In the genomic region with DNA sequence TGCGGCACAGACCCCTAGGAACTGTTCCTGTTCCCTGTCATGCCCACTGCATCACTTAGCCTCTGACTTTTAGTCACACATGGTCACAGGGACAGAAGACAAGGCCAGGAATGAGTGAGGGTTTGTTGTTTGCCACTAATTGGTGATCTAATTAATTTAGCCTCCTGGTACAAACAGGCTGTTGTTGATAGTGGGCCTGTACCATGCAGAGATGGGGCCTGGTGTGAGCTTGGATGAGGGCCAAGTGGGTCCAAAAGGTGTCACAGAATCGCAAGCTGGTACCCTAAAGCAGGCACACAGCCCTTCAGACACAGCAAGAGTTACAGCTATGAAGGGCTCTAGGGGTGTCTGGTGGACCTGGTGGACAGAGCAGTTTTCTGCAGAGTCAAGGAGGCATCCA, we compare ENCODE assay signal across 23 mouse cellular contexts.
DNase-seq lines count a peak whose midpoint lies in the region; ATAC-seq lines count a peak whose summit lies in the region.
"Had no signal": no experiment of that assay in that cellular context is flagged by ENCODE, and none has a peak within 500 bp of the region (broad histone marks: within the 10 kb centered on the region; RNA-seq: fewer than 3 reads in every experiment).

No protein-coding gene starts in this region.

- 93% methylated on average over 2 of the region's 2 CpGs for WGBS in midbrain, embryonic 11.5 days
- WGBS in midbrain, embryonic 16.5 days = 87% methylated on average over 2 of the region's 2 CpGs

- H3K4me1 ChIP-seq in midbrain, embryonic 11.5 days (ENCODE audit: control insufficient read depth, insufficient read depth, low read length) = peaks cover 8% of the 10 kb centered on the region; the same call in 1 of the 2 replicates
- H3K4me1 ChIP-seq in midbrain, embryonic 16.5 days (ENCODE audit: control insufficient read depth, insufficient read depth, low read length) = peaks cover 4% of the 10 kb centered on the region; the same call in 1 of the 2 replicates
- H3K4me1 ChIP-seq: embryonic facial prominence, embryonic 12.5 days; forebrain, embryonic 13.5 days; forebrain, embryonic 15.5 days had no signal

- H3K4me2 ChIP-seq in midbrain, embryonic 11.5 days = no peak overlapping the region
- no peak overlapping the region for H3K4me2 ChIP-seq in midbrain, embryonic 16.5 days (ENCODE audit: low read length)
- H3K4me2 ChIP-seq: embryonic facial prominence, embryonic 12.5 days; forebrain, embryonic 13.5 days; forebrain, embryonic 15.5 days had no signal

- peak; percentile 2 for DNase-seq in cerebellum, adult 9-11 months
- DNase-seq in cerebellum, postnatal 25 days = no peak
- DNase-seq in midbrain, embryonic 11.5 days (ENCODE audit: low spot score, missing footprints) = peak; percentile 83
- DNase-seq in testis, postnatal 10 days (ENCODE audit: low spot score) = peak; percentile 25
- DNase-seq in testis, postnatal 14 days (ENCODE audit: low spot score) = no peak
- DNase-seq: adrenal gland, adult 8-10 months; adrenal gland, postnatal 14 days; adrenal gland, postnatal 36 days; B cell, adult 2 months; cerebellum, adult 11-12 months; cerebellum, adult 2 months; cerebellum, adult 9-10 months; cerebellum, postnatal 14 days; forebrain, postnatal 0 days had no signal

- H3K27ac ChIP-seq in midbrain, embryonic 11.5 days (ENCODE audit: low read depth, low read length) = no peak overlapping the region
- no peak overlapping the region for H3K27ac ChIP-seq in midbrain, embryonic 16.5 days (ENCODE audit: low read length)
- H3K27ac ChIP-seq: embryonic facial prominence, embryonic 10.5 days; embryonic facial prominence, embryonic 12.5 days; forebrain, embryonic 13.5 days; forebrain, embryonic 15.5 days had no signal

- no peaks in the 10 kb centered on the region for H3K27me3 ChIP-seq in midbrain, embryonic 11.5 days (ENCODE audit: control insufficient read depth, insufficient read depth, low read length)
- H3K27me3 ChIP-seq in midbrain, embryonic 16.5 days (ENCODE audit: control insufficient read depth, insufficient read depth, low read depth, low read length) = no peaks in the 10 kb centered on the region
- H3K27me3 ChIP-seq: embryonic facial prominence, embryonic 12.5 days; Patski had no signal

- no peak for ATAC-seq in midbrain, embryonic 11.5 days (ENCODE audit: low FRiP score)
- no peak for ATAC-seq in midbrain, embryonic 16.5 days
- ATAC-seq: activated CD4-positive, CD25-positive, alpha-beta regulatory T cell, adult 4 months; CD4-positive, CD25-positive, alpha-beta regulatory T cell, adult 4 months; forebrain, embryonic 13.5 days; forebrain, embryonic 15.5 days; forebrain, postnatal 0 days; Patski had no signal

- no peaks in the 10 kb centered on the region for H3K36me3 ChIP-seq in midbrain, embryonic 11.5 days (ENCODE audit: control insufficient read depth, insufficient read depth, low read length)
- no peaks in the 10 kb centered on the region for H3K36me3 ChIP-seq in midbrain, embryonic 16.5 days (ENCODE audit: control insufficient read depth, insufficient read depth, low read length)
- H3K36me3 ChIP-seq: embryonic facial prominence, embryonic 10.5 days; embryonic facial prominence, embryonic 12.5 days; forebrain, embryonic 15.5 days; G1E had no signal

- H3K4me3 ChIP-seq in midbrain, embryonic 11.5 days (ENCODE audit: low read depth, low read length) = no peak overlapping the region
- no peak overlapping the region for H3K4me3 ChIP-seq in midbrain, embryonic 16.5 days (ENCODE audit: low read depth, low read length)
- H3K4me3 ChIP-seq: embryonic facial prominence, embryonic 10.5 days; embryonic facial prominence, embryonic 12.5 days; forebrain, embryonic 13.5 days; forebrain, embryonic 15.5 days had no signal

- H3K9ac ChIP-seq in midbrain, embryonic 11.5 days (ENCODE audit: low read length) = no peak overlapping the region
- H3K9ac ChIP-seq in midbrain, embryonic 16.5 days (ENCODE audit: low read depth, low read length) = no peak overlapping the region
- H3K9ac ChIP-seq: embryonic facial prominence, embryonic 12.5 days; forebrain, embryonic 13.5 days; forebrain, embryonic 15.5 days; forebrain, postnatal 0 days had no signal

- H3K9me3 ChIP-seq in midbrain, embryonic 11.5 days (ENCODE audit: control insufficient read depth, low read length) = no peaks in the 10 kb centered on the region
- no peaks in the 10 kb centered on the region for H3K9me3 ChIP-seq in midbrain, embryonic 16.5 days (replicated peaks; ENCODE audit: control insufficient read depth, low read length, poor library complexity, severe bottlenecking)
- H3K9me3 ChIP-seq: embryonic facial prominence, embryonic 10.5 days; embryonic facial prominence, embryonic 12.5 days; forebrain, embryonic 13.5 days; forebrain, embryonic 15.5 days had no signal

Comparison
In these comparisons a context has a peak if more than half of its experiments do, and no peak if none do; other contexts are left out.
1. DNase-seq: peak in cerebellum, adult 9-11 months (single experiment), midbrain, embryonic 11.5 days (single experiment) and testis, postnatal 10 days (single experiment); none in cerebellum, postnatal 25 days (0 of 2) and testis, postnatal 14 days (single experiment).